Mouse (Mus musculus): ENCODE results near the gene Hist1h1a. TPM values are rescaled to one million over a fixed set of nuclear protein-coding genes. Genes with fewer than 3 reads are reported as not detected.

Hist1h1a gene
- total RNA-seq, 2 experiments from 2014 or later = 0.66 to 0.76 TPM

Small RNAs within 50 kb of the gene (microRNA-seq; reads per million reads assigned to microRNA genes)
- gene Gm44314 = not detected
- not detected for gene Gm44484

Other genes starting within 250 kb of the Hist1h1a start
- 100 to 1,000 TPM; 149 to 163 TPM for gene Hist1h4h, start 232.6 kb upstream of the Hist1h1a start, total RNA-seq (2021)
- gene Hist1h2af, start 229.8 kb upstream of the Hist1h1a start, total RNA-seq (2021) = 1 to 10 TPM in 1 of 2 experiments, under 1 TPM in 1; 0.73 to 1.9 TPM
- under 1 TPM; 0.55 to 0.57 TPM for gene Hist1h3g, start 228.2 kb upstream of the Hist1h1a start, total RNA-seq (2021)
- gene Hist1h2bh, start 220.3 kb upstream of the Hist1h1a start, total RNA-seq (2021) = 1 to 10 TPM; 1.0 to 1.1 TPM
- 1 to 10 TPM; 3.0 to 4.8 TPM for gene Hist1h3f, start 219.6 kb upstream of the Hist1h1a start, total RNA-seq (2021)
- gene Hist1h4f, start 212.0 kb upstream of the Hist1h1a start, total RNA-seq (2021) = 10 to 100 TPM in 1 of 2 experiments, 1 to 10 TPM in 1; 8.3 to 12.3 TPM
- under 1 TPM; 0.83 to 0.89 TPM for gene Hist1h1d, start 210.4 kb upstream of the Hist1h1a start, total RNA-seq (2021)
- gene Hist1h3e, start 201.3 kb upstream of the Hist1h1a start, total RNA-seq (2021) = 10 to 100 TPM; 11.6 to 12.3 TPM
- under 1 TPM; 0.41 to 0.85 TPM for gene Hist1h2ae, start 192.4 kb upstream of the Hist1h1a start, total RNA-seq (2021)
- gene Hist1h2bg, start 192.3 kb upstream of the Hist1h1a start, total RNA-seq (2021) = 1 to 10 TPM; 2.2 to 3.7 TPM
- gene Hist1h2bf, start 189.5 kb upstream of the Hist1h1a start, total RNA-seq (2021) = 1 to 10 TPM; 1.3 to 5.3 TPM
- gene Hist1h2ad, start 189.3 kb upstream of the Hist1h1a start, total RNA-seq (2021) = 1 to 10 TPM in 1 of 2 experiments, under 1 TPM in 1; 0.80 to 1.7 TPM
- gene Hist1h3d, start 187.9 kb upstream of the Hist1h1a start, total RNA-seq (2021) = 1 to 10 TPM; 3.2 to 3.7 TPM
- gene Hist1h4d, start 182.1 kb upstream of the Hist1h1a start, total RNA-seq (2021) = 10 to 100 TPM; 33.6 to 46.4 TPM
- 10 to 100 TPM; 13.2 to 15.7 TPM for gene Hist1h2be, start 142.5 kb upstream of the Hist1h1a start, total RNA-seq (2021)
- 10 to 100 TPM; 31.1 to 41.1 TPM for gene Hist1h1e, start 141.1 kb upstream of the Hist1h1a start, total RNA-seq (2021)
- 1 to 10 TPM in 1 of 2 experiments, under 1 TPM in 1; 0.68 to 1.3 TPM for gene Hist1h2ac, start 79.7 kb upstream of the Hist1h1a start, total RNA-seq (2021)
- gene Hist1h2bc, start 79.5 kb upstream of the Hist1h1a start, total RNA-seq (2021) = 10 to 100 TPM; 66.4 to 69.8 TPM
- gene Hist1h1t, start 67.9 kb upstream of the Hist1h1a start, total RNA-seq (2021) = not detected
- 10 to 100 TPM; 57.1 to 66.2 TPM for gene Hist1h4c, start 65.2 kb upstream of the Hist1h1a start, total RNA-seq (2021)
- gene Hfe, start 52.8 kb upstream of the Hist1h1a start, total RNA-seq (2021) = 10 to 100 TPM; 25.6 to 25.7 TPM
- 100 to 1,000 TPM; 157 to 219 TPM for gene Hist1h1c, start 24.9 kb upstream of the Hist1h1a start, total RNA-seq (2021)
- gene Hist1h3c, start 18.1 kb upstream of the Hist1h1a start, total RNA-seq (2021) = not detected
- gene Hist1h2bb, start 16.9 kb upstream of the Hist1h1a start, total RNA-seq (2021) = 1 to 10 TPM; 1.3 to 1.4 TPM
- gene Hist1h2ab, start 12.5 kb upstream of the Hist1h1a start, total RNA-seq (2021) = under 1 TPM in 1 of 2 experiments, not detected in 1; 0.82 TPM
- 1 to 10 TPM in 1 of 2 experiments, not detected in 1; 1.3 TPM for gene Hist1h3b, start 11.4 kb upstream of the Hist1h1a start, total RNA-seq (2021)
- gene Hist1h4b, start 6.7 kb upstream of the Hist1h1a start, total RNA-seq (2021) = 1 to 10 TPM; 1.6 to 1.9 TPM
- 1 to 10 TPM in 1 of 2 experiments, under 1 TPM in 1; 0.89 to 2.8 TPM for gene Hist1h4a, start 2.4 kb upstream of the Hist1h1a start, total RNA-seq (2021)
- gene Hist1h3a, start 1.3 kb upstream of the Hist1h1a start, total RNA-seq (2021) = 1 to 10 TPM; 5.1 to 5.3 TPM
- not detected for gene Trim38, start 6.2 kb downstream of the Hist1h1a start, total RNA-seq (2021)
- gene Slc17a2, start 43.3 kb downstream of the Hist1h1a start, total RNA-seq (2021) = not detected
- gene Slc17a3, start 75.8 kb downstream of the Hist1h1a start, total RNA-seq (2021) = under 1 TPM in 1 of 2 experiments, not detected in 1; 0.21 TPM
- gene Slc17a1, start 104.1 kb downstream of the Hist1h1a start, total RNA-seq (2021) = not detected
- under 1 TPM in 1 of 2 experiments, not detected in 1; 0.09 TPM for gene Slc17a4, start 151.3 kb downstream of the Hist1h1a start, total RNA-seq (2021)
- gene Hist1h2ba, start 170.5 kb downstream of the Hist1h1a start, total RNA-seq (2021) = not detected
- not detected for gene Hist1h2aa, start 170.8 kb downstream of the Hist1h1a start, total RNA-seq (2021)
- gene Scgn, start 227.5 kb downstream of the Hist1h1a start, total RNA-seq (2021) = not detected

All from gastrocnemius, adult 18-20 months (tissue).